Mouse (Mus musculus): ENCODE measurements around the gene Pfn3. TPM values are rescaled to one million over a fixed set of nuclear protein-coding genes. Genes with fewer than 3 reads are reported as not detected.

The Pfn3 gene
- polyA plus RNA-seq, 1 experiment from 2014 or later: not detected

GRCm38 (mm10) chr13:55420933-55421800 lies 6.1 kb upstream of the Pfn3 start:
- no peak overlapping the region for H3K27ac ChIP-seq
- ATAC-seq (ENCODE audit: low FRiP score, low read depth): peak; percentile 31; the same call in 1 of the 2 replicates
- H3K9me3 ChIP-seq: no peaks in the 10 kb centered on the region
- 16% methylated on average over 35 of the region's 35 CpGs for WGBS
- 0 out of 2 replicates have a peak overlapping the region, but pooled peaks have one; percentile 21 for H3K9ac ChIP-seq
- no peak overlapping the region for H3K4me3 ChIP-seq
- peaks cover 50% of the 10 kb centered on the region for H3K27me3 ChIP-seq (replicated peaks)
- H3K4me1 ChIP-seq: peaks cover 16% of the 10 kb centered on the region; the same call in 1 of the 2 replicates
- H3K4me2 ChIP-seq (replicated peaks): peak overlapping the region; percentile 48
- H3K36me3 ChIP-seq: no peaks in the 10 kb centered on the region

GRCm38 (mm10) chr13:55420018-55420932 lies 5.2 kb upstream of the Pfn3 start:
- Histone ChIP-seq H3K4me2 (replicated peaks) (peak overlapping the region; percentile 48; the same call in 1 of the 2 replicates), H3K27ac (no peak overlapping the region), H3K27me3 (replicated peaks) (peaks cover 50% of the 10 kb centered on the region), H3K4me3 (no peak overlapping the region), H3K36me3 (no peaks in the 10 kb centered on the region), H3K9me3 (no peaks in the 10 kb centered on the region), H3K9ac (no peak overlapping the region), H3K4me1 (peaks cover 16% of the 10 kb centered on the region; the same call in 1 of the 2 replicates)
- ATAC-seq (ENCODE audit: low FRiP score, low read depth): 0 out of 2 replicates have a peak, but pooled peaks have one; percentile 27
- WGBS: 30% methylated on average over 51 of the region's 51 CpGs

GRCm38 (mm10) chr13:55419142-55419541 lies 4.1 kb upstream of the Pfn3 start:
- no peak overlapping the region for H3K4me2 ChIP-seq (replicated peaks)
- no peak overlapping the region for H3K27ac ChIP-seq
- no peak overlapping the region for H3K9ac ChIP-seq
- no peaks in the 10 kb centered on the region for H3K9me3 ChIP-seq
- no peaks in the 10 kb centered on the region for H3K36me3 ChIP-seq
- no peak for ATAC-seq (ENCODE audit: low FRiP score, low read depth)
- 83% methylated on average over 5 of the region's 5 CpGs for WGBS
- H3K4me1 ChIP-seq: peaks cover 23% of the 10 kb centered on the region; the same call in 1 of the 2 replicates
- H3K27me3 ChIP-seq (replicated peaks): peaks cover 60% of the 10 kb centered on the region
- H3K4me3 ChIP-seq: no peak overlapping the region

DNA sequence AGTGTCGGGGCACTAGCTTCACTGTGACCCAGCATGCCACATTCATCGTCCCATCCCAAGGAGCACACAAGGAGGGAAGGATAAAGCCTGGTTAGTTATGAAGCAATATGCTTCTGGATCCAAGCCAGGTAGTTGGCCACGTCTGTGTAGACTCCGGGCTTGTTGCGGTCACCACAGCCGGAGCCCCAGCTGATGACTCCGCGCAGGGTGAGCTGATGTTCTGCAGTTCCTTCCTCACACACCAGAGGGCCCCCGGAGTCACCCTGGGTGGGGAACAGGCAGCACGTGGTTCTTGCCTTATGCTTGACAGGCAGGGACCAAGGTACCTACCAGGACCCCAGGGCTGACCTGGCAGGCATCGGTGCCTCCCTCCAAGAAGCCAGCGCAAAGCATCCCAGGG lies 3.0 kb upstream of the Pfn3 start:
- Histone ChIP-seq H3K4me2 (replicated peaks) (peak overlapping the region; percentile 30), H3K36me3 (no peaks in the 10 kb centered on the region), H3K27me3 (replicated peaks) (peaks cover 64% of the 10 kb centered on the region), H3K27ac (no peak overlapping the region), H3K9me3 (no peaks in the 10 kb centered on the region), H3K4me1 (peaks cover 23% of the 10 kb centered on the region; the same call in 1 of the 2 replicates), H3K4me3 (no peak overlapping the region), H3K9ac (no peak overlapping the region)
- peak; percentile 54; the same call in 1 of the 2 replicates for ATAC-seq (ENCODE audit: low FRiP score, low read depth)
- WGBS: 12% methylated on average over 12 of the region's 12 CpGs

- Histone ChIP-seq H3K27me3 (replicated peaks) (peaks cover 25% of the 10 kb centered on the region), H3K4me2 (replicated peaks) (no peak overlapping the region), H3K9me3 (no peaks in the 10 kb centered on the region), H3K4me1 (peaks cover 7% of the 10 kb centered on the region; the same call in 1 of the 2 replicates), H3K9ac (no peak overlapping the region), H3K27ac (no peak overlapping the region), H3K36me3 (no peaks in the 10 kb centered on the region), H3K4me3 (no peak overlapping the region)
- WGBS: 85% methylated on average over 12 of the region's 12 CpGs
- no peak for ATAC-seq (ENCODE audit: low FRiP score, low read depth)
Measured at GRCm38 (mm10) chr13:55413333-55413732, 1.7 kb downstream of the Pfn3 start.

DNA sequence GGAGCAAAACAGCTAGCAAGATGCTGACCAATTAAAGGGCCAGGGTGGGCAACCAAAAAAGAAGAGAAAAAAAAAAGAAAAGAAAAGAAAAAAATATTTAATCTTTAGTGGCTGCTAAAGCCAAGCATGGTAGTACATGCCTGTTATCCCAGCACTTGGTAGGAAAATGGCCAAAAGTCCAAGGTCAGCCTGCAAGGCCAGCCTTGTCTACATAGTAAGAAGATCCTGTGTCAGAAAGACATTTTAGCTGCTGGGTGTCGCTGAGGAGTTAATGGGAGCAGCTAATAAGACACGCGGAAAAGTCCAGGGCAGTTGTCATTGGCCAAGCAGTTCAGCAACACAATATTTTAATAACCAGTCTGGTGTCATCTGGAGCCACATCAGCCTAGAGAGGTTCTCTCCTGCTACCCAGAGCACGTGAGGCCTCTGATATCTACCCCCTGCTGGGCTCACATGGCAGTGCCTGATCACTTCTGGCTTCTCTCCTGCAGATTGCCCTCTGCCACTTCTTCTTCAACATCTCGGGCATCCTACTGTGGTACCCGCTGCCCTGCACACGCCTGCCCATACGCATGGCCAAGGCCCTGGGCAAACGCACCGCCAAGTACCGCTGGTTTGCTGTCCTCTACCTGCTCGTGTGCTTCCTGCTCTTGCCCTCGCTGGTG lies 2.3 kb downstream of the Pfn3 start:
- no peaks in the 10 kb centered on the region for H3K36me3 ChIP-seq
- WGBS: 84% methylated on average over 13 of the region's 13 CpGs
- peaks cover 20% of the 10 kb centered on the region for H3K27me3 ChIP-seq (replicated peaks)
- no peak overlapping the region for H3K4me3 ChIP-seq
- H3K9ac ChIP-seq: no peak overlapping the region
- no peak overlapping the region for H3K27ac ChIP-seq
- H3K4me1 ChIP-seq: peaks cover 7% of the 10 kb centered on the region; the same call in 1 of the 2 replicates
- H3K4me2 ChIP-seq (replicated peaks): no peak overlapping the region
- no peaks in the 10 kb centered on the region for H3K9me3 ChIP-seq
- ATAC-seq (ENCODE audit: low FRiP score, low read depth): no peak

- Histone ChIP-seq H3K27ac (no peak overlapping the region), H3K27me3 (replicated peaks) (peaks cover 18% of the 10 kb centered on the region), H3K4me2 (replicated peaks) (no peak overlapping the region), H3K4me1 (peaks cover 7% of the 10 kb centered on the region; the same call in 1 of the 2 replicates), H3K9me3 (no peaks in the 10 kb centered on the region), H3K4me3 (no peak overlapping the region), H3K9ac (no peak overlapping the region), H3K36me3 (no peaks in the 10 kb centered on the region)
- no peak for ATAC-seq (ENCODE audit: low FRiP score, low read depth)
- WGBS: 81% methylated on average over 7 of the region's 7 CpGs
Measured at GRCm38 (mm10) chr13:55411826-55412225, 3.2 kb downstream of the Pfn3 start.

DNA sequence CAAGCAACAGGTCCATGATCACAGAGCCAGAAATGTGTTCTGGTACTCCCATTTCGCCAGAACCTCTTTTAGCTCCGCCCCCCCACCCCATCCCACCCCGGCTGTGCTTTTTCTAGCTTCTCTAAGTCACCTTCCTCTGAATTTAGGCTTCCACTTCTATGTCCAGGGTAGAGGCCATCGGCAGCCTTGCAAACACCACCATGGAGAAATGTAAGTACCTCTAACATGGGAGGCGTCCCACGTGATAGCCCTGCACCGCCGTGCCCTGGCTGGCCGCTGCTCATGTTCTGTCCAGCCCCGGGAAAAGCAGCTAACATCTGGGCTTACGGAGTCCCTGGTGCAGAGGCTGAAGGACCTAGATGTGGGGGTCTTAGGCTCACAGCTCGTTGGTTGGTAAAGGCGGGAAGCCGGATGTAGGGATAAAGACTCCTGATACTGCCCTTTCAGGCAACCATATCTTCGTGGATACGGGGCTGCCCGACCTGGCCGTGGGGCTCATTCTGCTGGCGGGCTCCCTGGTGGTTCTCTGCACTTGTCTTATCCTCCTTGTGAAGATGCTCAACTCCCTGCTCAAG lies 6.4 kb downstream of the Pfn3 start:
- H3K27ac ChIP-seq: no peak overlapping the region
- H3K27me3 ChIP-seq (replicated peaks): peaks cover 4% of the 10 kb centered on the region; the same call in 1 of the 2 replicates
- no peaks in the 10 kb centered on the region for H3K9me3 ChIP-seq
- no peak overlapping the region for H3K4me2 ChIP-seq (replicated peaks)
- H3K4me3 ChIP-seq: no peak overlapping the region
- peaks cover 10% of the 10 kb centered on the region; the same call in 1 of the 2 replicates for H3K4me1 ChIP-seq
- no peak overlapping the region for H3K9ac ChIP-seq
- H3K36me3 ChIP-seq: no peaks in the 10 kb centered on the region
- ATAC-seq (ENCODE audit: low FRiP score, low read depth): no peak
- WGBS: 86% methylated on average over 19 of the region's 19 CpGs

- Histone ChIP-seq H3K4me3 (no peak overlapping the region), H3K36me3 (no peaks in the 10 kb centered on the region), H3K9me3 (no peaks in the 10 kb centered on the region), H3K4me1 (peaks cover 10% of the 10 kb centered on the region; the same call in 1 of the 2 replicates), H3K4me2 (replicated peaks) (no peak overlapping the region), H3K27ac (no peak overlapping the region), H3K27me3 (replicated peaks) (0 out of 2 replicates have a peak, but pooled peaks cover 4% of the 10 kb centered on the region), H3K9ac (no peak overlapping the region)
- no peak for ATAC-seq (ENCODE audit: low FRiP score, low read depth)
- WGBS: 84% methylated on average over 4 of the region's 4 CpGs
Measured at GRCm38 (mm10) chr13:55407341-55407740, 7.7 kb downstream of the Pfn3 start.

GRCm38 (mm10) chr13:55405783-55406390 lies 9.1 kb downstream of the Pfn3 start:
- Histone ChIP-seq H3K4me2 (replicated peaks) (no peak overlapping the region; the same call in 1 of the 2 replicates), H3K4me3 (no peak overlapping the region), H3K9me3 (no peaks in the 10 kb centered on the region), H3K9ac (no peak overlapping the region; the same call in 1 of the 2 replicates), H3K27me3 (replicated peaks) (0 out of 2 replicates have a peak, but pooled peaks cover 4% of the 10 kb centered on the region), H3K27ac (no peak overlapping the region), H3K4me1 (peaks cover 10% of the 10 kb centered on the region; the same call in 1 of the 2 replicates), H3K36me3 (no peaks in the 10 kb centered on the region)
- 70% methylated on average over 13 of the region's 13 CpGs for WGBS
- peak; percentile 43 for ATAC-seq (ENCODE audit: low FRiP score, low read depth)
